Mouse (Mus musculus) urinary bladder, postnatal 4 days (tissue): ENCODE measurements around the gene Rd3l.

Experiments used
- DNase-seq, 2 experiments: peaks; one replicate each; pipeline ENCODE4 v3.0.0; 2021 to 2022; ENCODE audit warnings: low spot score in 2 of 2

Gene Rd3l

GRCm38 (mm10) chr12:111980887-111981367 is at the start of gene Rd3l:
Gene Rd3l (minus strand): TSS chr12:111981317.
- no peak for DNase-seq

GRCm38 (mm10) chr12:112027408-112027807 is 46.3 kb upstream of the Rd3l start:
- DNase-seq = no peak

- DNase-seq = no peak
These were observed 45.0 kb upstream of the Rd3l start for GRCm38 (mm10) chr12:112025907-112026645.

GRCm38 (mm10) chr12:112025457-112025856 is 44.3 kb upstream of the Rd3l start:
- no peak for DNase-seq

- DNase-seq = no peak
These were observed 43.6 kb upstream of the Rd3l start for GRCm38 (mm10) chr12:112024581-112025310.

GRCm38 (mm10) chr12:112023306-112023705 is 42.2 kb upstream of the Rd3l start:
- DNase-seq = no peak

- no peak for DNase-seq
These were observed 35.2 kb upstream of the Rd3l start for GRCm38 (mm10) chr12:112016346-112016745.

- DNase-seq = no peak
These were observed 32.2 kb upstream of the Rd3l start for GRCm38 (mm10) chr12:112013271-112013801.

- no peak for DNase-seq
These were observed 31.6 kb upstream of the Rd3l start for GRCm38 (mm10) chr12:112012511-112013270.

GRCm38 (mm10) chr12:112001223-112001622 is 20.1 kb upstream of the Rd3l start:
- peak in 1 of 2 experiments; percentile 74 for DNase-seq

- no peak for DNase-seq
These were observed 18.6 kb upstream of the Rd3l start for GRCm38 (mm10) chr12:111999735-112000134.

GRCm38 (mm10) chr12:111995161-111995560 is 14.0 kb upstream of the Rd3l start:
- no peak for DNase-seq

GRCm38 (mm10) chr12:111992626-111993025 is 11.5 kb upstream of the Rd3l start:
- no peak for DNase-seq

- DNase-seq = no peak
These were observed 5.6 kb upstream of the Rd3l start for GRCm38 (mm10) chr12:111986756-111987155.

- no peak for DNase-seq
These were observed 2.0 kb upstream of the Rd3l start for GRCm38 (mm10) chr12:111983165-111983564.

- no peak for DNase-seq
These were observed 714 bp upstream of the Rd3l start for GRCm38 (mm10) chr12:111981831-111982230.

GRCm38 (mm10) chr12:111978274-111978673 is 2.8 kb downstream of the Rd3l start:
- no peak for DNase-seq

GRCm38 (mm10) chr12:111977138-111977537 is 4.0 kb downstream of the Rd3l start:
- no peak for DNase-seq

- no peak for DNase-seq
These were observed 6.5 kb downstream of the Rd3l start for GRCm38 (mm10) chr12:111974578-111974977.

- DNase-seq = no peak
These were observed 8.6 kb downstream of the Rd3l start for GRCm38 (mm10) chr12:111972504-111972903.

- DNase-seq = no peak
These were observed 9.9 kb downstream of the Rd3l start, which contains the start of gene Tdrd9 for GRCm38 (mm10) chr12:111971231-111971686. Gene Tdrd9 (plus strand): TSS chr12:111971559.

GRCm38 (mm10) chr12:111970085-111970484 is 11.0 kb downstream of the Rd3l start:
- DNase-seq = no peak
